ENCODE assay signal across 8 mouse cellular contexts in the genomic region with DNA sequence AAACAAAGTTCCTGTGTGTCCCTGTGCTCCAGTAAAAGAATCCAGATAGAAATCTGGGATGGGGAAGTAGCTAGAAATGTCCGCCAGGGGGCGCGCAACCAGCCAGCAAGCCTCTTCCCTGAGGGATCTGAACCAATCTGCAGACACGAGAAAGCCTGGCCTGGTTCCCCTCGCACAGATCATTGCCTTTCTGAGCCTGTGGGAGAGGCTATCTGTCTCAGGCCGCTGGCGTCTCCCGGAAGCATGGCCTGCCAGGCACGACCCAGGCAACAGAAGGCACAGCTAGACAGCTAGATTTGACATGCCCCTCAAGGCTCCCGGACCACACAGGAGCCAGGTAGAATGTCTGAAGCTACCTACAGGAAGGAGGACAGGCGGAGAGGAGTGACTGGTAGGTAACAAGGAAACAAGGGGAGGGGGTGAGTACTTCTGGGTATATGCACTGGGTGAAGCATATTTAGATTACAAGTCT. TPM values are rescaled to one million over a fixed set of nuclear protein-coding genes. Genes with fewer than 3 reads are reported as not detected.
DNase-seq lines count a peak whose midpoint lies in the region; ATAC-seq lines count a peak whose summit lies in the region.

Gene Dgcr6 (plus strand): TSS at position 130 of the 472 bp plus-strand sequence.

- no peaks in the 10 kb centered on the region for H3K36me3 ChIP-seq in hindbrain, embryonic 11.5 days (ENCODE audit: control insufficient read depth, insufficient read depth, low read length)
- no peaks in the 10 kb centered on the region for H3K36me3 ChIP-seq in lung, embryonic 16.5 days (ENCODE audit: control insufficient read depth, insufficient read depth, low read length)

- 13% methylated on average over 11 of the region's 11 CpGs for WGBS in hindbrain, embryonic 11.5 days
- 10% methylated on average over 11 of the region's 11 CpGs for WGBS in lung, embryonic 16.5 days

- H3K9ac ChIP-seq in hindbrain, embryonic 11.5 days (ENCODE audit: low read depth, low read length): 0 out of 2 replicates have a peak within 1 kb of the TSS, but pooled peaks have one; percentile 1
- H3K9ac ChIP-seq in lung, embryonic 16.5 days (ENCODE audit: low read length): 0 out of 2 replicates have a peak within 1 kb of the TSS, but pooled peaks have one; percentile 24

- peak; percentile 68; the same call in 1 of the 2 replicates for ATAC-seq in hindbrain, embryonic 11.5 days (ENCODE audit: low FRiP score)
- peak; percentile 85 for ATAC-seq in lung, embryonic 16.5 days (ENCODE audit: low read depth)

- H3K27ac ChIP-seq in hindbrain, embryonic 11.5 days (ENCODE audit: low read depth, low read length): no peak within 1 kb of the TSS
- H3K27ac ChIP-seq in lung, embryonic 16.5 days (ENCODE audit: low read length): 0 out of 2 replicates have a peak within 1 kb of the TSS, but pooled peaks have one; percentile 44

- no peak within 1 kb of the TSS for H3K4me2 ChIP-seq in hindbrain, embryonic 11.5 days (replicated peaks; ENCODE audit: low read depth, low read length)
- H3K4me2 ChIP-seq in lung, embryonic 16.5 days (ENCODE audit: low read depth, low read length): peak within 1 kb of the TSS; percentile 28; the same call in 1 of the 2 replicates

- peak; percentile 94 for DNase-seq in NIH3T3 (ENCODE audit: low read depth)
- DNase-seq in cerebellum, adult 9-11 months: peak; percentile 88
- peak; percentile 64 to 81 for DNase-seq in frontal cortex, postnatal 14 days (ENCODE audit: low spot score in 2 of 2)
- DNase-seq in hindbrain, embryonic 11.5 days (ENCODE audit: low spot score): peak; percentile 92
- DNase-seq in layer of hippocampus, adult 9-11 months: peak; percentile 78
- peak; percentile 75 for DNase-seq in ovary, postnatal 36 days (ENCODE audit: low spot score)
- DNase-seq in thymus, postnatal 36 days: peak; percentile 63 to 64

- H3K4me1 ChIP-seq in hindbrain, embryonic 11.5 days (replicated peaks; ENCODE audit: control insufficient read depth, insufficient read depth, low read length): no peaks in the 10 kb centered on the region
- peaks cover 6% of the 10 kb centered on the region for H3K4me1 ChIP-seq in lung, embryonic 16.5 days (replicated peaks; ENCODE audit: control insufficient read depth, insufficient read depth, low read length)

- no peak within 1 kb of the TSS for H3K4me3 ChIP-seq in hindbrain, embryonic 11.5 days (ENCODE audit: low read depth, low read length)
- no peak within 1 kb of the TSS for H3K4me3 ChIP-seq in lung, embryonic 16.5 days (ENCODE audit: low read length)

- H3K27me3 ChIP-seq in hindbrain, embryonic 11.5 days (ENCODE audit: control insufficient read depth, insufficient read depth, low read length): no peaks in the 10 kb centered on the region
- H3K27me3 ChIP-seq in lung, embryonic 16.5 days (ENCODE audit: control insufficient read depth, insufficient read depth, low read depth, low read length): no peaks in the 10 kb centered on the region; the same call in 1 of the 2 replicates

- no peaks in the 10 kb centered on the region for H3K9me3 ChIP-seq in hindbrain, embryonic 11.5 days (ENCODE audit: control insufficient read depth, low read length)
- no peaks in the 10 kb centered on the region for H3K9me3 ChIP-seq in lung, embryonic 16.5 days (ENCODE audit: control insufficient read depth, low read length)

RNA-seq across cellular contexts. Expression of gene Dgcr6, which starts in this region (rescaled TPM):
- 128 and 130 TPM in 2 replicates for polyA plus RNA-seq in hindbrain, embryonic 11.5 days (2014; fragmentation: Nextera tagmentation; extraction: Ambion mirVana)
- polyA plus RNA-seq in lung, embryonic 16.5 days (2015; fragmentation: Nextera tagmentation; extraction: Ambion mirVana): 78.5 and 79.2 TPM in 2 replicates
